Mouse (Mus musculus) small intestine, adult 10 weeks (tissue): ENCODE measurements around the gene Vps13c. TPM values are rescaled to one million over a fixed set of nuclear protein-coding genes. Genes with fewer than 3 reads are reported as not detected.

Source experiments
- polyA plus RNA-seq: library from polyadenylated mRNA; stranded (reverse); fragments of 350-450 nt; fragmentation: Illumina TruSeq; extraction: RNeasy Lipid Tissue Mini Kit (QIAGEN cat#74804); gene quantifications from one replicate; pipeline ENCODE4 v1.2.3, GENCODE M21; 2014; ENCODE audit warnings: low replicate concordance

The Vps13c gene
- polyA plus RNA-seq = 7.2 TPM

DNA sequence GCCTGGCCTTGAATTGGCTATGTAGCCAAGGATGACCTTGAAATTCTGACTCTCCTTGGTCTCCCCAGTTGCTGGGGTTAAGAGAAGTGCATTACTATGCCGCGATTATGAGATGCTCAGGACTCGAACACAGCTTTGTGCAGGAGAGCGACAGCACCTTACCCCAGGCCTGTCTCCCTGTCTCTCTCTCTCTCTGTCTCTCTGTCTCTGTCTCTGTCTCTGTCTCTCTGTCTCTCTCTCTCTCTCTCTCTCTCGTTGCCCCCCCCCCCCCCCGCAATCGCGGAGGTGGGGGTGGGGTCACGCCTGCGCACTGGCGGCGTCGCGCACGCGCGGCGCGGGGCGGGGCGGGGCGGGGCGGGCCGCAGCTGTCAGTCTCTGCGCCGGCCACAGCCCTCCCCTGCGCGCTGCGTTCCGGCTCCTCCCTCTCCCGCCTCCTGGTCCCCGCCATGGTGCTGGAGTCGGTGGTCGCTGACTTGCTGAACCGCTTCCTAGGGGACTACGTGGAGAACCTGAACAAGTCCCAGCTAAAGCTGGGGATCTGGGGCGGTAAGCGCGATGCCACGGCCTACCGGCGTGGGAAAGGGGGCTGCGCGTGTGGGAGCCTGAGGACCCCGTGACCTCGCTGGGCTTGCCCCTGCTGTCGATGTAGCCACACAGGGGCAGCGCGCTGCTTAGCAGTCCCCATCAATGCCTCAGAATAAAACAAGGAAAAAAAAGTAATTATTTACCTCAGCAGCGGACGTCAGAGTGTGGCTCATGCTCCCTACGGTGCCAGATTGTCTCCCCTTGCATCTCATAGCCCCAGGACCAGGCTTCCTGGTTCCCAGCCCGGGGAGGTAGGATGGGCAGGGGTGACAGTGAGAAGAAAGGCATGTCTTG lies at the start of gene Vps13c:
TSS of gene Vps13c (plus strand) at position 416 of the 879 bp plus-strand sequence.

DNA sequence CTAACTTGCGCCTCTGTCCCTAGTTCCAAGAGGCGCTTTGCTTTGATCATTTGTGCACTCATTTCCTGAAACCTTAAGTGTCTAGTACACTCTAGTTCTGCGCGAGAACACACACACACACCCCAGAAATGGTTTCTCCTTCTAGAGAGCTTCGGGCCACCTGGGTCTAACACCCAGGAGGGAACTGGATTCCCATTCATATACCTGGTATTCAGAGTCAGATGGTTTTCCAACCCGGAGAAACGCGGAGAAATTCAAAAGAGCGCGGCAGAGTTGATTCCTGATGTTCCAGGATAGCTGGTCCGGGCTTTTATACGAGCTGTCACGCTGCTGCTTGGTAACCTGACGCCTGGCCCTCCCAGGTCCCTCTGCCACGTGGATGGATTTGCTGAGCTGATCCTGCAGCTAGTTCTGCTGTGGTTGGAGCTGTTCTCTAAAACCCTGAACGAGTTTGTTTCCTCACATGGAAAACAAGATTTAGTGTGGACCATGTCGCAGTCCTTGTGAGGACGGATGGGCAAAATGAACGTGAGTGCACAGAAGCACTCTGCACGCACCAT lies 8.1 kb upstream of the Vps13c start, which contains the start of gene C2cd4a:
TSS of gene C2cd4a (minus strand) at position 285 of the 560 bp plus-strand sequence.

Other genes with a start within 250 kb of the Vps13c start
- gene C2cd4b, start 81.0 kb upstream of the Vps13c start, polyA plus RNA-seq = not detected
- gene C2cd4a, start 8.1 kb upstream of the Vps13c start, polyA plus RNA-seq = not detected